8 mouse cellular contexts compared by ENCODE assay signal in the genomic region with DNA sequence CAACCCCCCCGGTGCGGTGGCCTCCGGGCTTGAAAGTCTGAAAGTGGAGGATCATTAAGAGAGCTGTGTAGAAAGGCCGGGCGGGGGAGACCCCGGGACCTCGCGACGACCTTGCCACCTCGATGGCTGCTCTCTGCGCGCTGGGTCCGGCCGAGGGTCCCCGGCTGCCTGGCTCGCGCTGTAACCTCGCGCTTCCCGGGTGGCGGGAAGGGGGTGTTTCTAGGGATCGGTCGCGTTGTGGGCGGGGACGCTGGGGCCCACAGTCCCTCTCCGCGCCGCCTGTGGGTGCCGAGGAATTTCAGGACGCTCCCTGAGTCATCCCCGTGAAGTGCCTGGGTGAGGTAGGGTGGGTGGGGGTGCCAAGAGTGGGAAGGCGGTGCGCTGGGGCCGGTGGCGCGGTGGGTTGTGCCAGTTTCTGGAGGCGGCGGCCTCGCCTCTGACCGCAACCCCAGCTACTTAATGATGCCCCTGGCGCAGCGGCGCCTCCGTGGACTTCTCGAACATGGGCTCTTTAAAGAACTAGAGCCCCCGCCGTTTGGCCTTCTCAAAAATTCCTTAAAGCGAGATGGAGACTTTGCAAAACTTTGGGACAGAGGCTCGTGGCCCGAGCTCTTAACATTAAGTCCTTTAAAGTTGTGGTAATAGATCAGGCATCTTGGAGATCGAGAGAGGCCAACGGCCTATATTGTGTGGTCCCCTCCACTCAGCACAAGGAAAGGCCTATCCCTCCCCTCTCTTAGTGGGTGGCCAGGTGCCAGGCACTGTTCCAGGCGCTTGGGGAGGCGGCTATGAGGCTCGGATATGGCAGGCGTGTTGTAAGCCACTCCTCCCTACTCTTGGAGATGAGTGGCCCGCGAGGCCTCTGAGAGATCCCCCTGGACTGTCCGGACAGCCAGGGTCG. TPM values are rescaled to one million over a fixed set of nuclear protein-coding genes. Genes with fewer than 3 reads are reported as not detected.
DNase-seq lines count a peak whose midpoint lies in the region; ATAC-seq and TF ChIP-seq lines count a peak whose summit lies in the region.

No protein-coding gene starts in this region.

- H3K9me3 ChIP-seq in intestine, embryonic 16.5 days (ENCODE audit: control insufficient read depth, low read length): no peaks in the 10 kb centered on the region
- H3K9me3 ChIP-seq in lung, embryonic 16.5 days (ENCODE audit: control insufficient read depth, low read length): no peaks in the 10 kb centered on the region

- H3K36me3 ChIP-seq in intestine, embryonic 16.5 days (ENCODE audit: control insufficient read depth, insufficient read depth, low read length): no peaks in the 10 kb centered on the region
- no peaks in the 10 kb centered on the region for H3K36me3 ChIP-seq in lung, embryonic 16.5 days (ENCODE audit: control insufficient read depth, insufficient read depth, low read length)
- no peaks in the 10 kb centered on the region for H3K36me3 ChIP-seq in small intestine, adult 2 months (ENCODE audit: control insufficient read depth, insufficient read depth, low read length)

- H3K4me3 ChIP-seq in intestine, embryonic 16.5 days (ENCODE audit: low read length): peak overlapping the region; percentile 68
- peak overlapping the region; percentile 66 for H3K4me3 ChIP-seq in lung, embryonic 16.5 days (ENCODE audit: low read length)
- H3K4me3 ChIP-seq in small intestine, adult 2 months (ENCODE audit: low read depth, low read length): peak overlapping the region; percentile 84

- peak; percentile 65 for DNase-seq in adrenal gland, adult 2 months
- DNase-seq in adrenal gland, adult 8-10 months: no peak
- peak; percentile 58 for DNase-seq in thymus, postnatal 25 days
- DNase-seq in thymus, postnatal 0 days (ENCODE audit: low spot score): no peak
- DNase-seq in fibroblast of lung, adult 2 months (ENCODE audit: low read depth): peak; percentile 49

- no peak for TF ChIP-seq CTCF in small intestine, adult 2 months (IDR thresholded peaks at IDR 0.05; ENCODE audit: extremely low read depth, insufficient read length, insufficient replicate concordance, low read depth, low read length)

- peak; percentile 34 for ATAC-seq in intestine, embryonic 16.5 days
- peak; percentile 45 for ATAC-seq in lung, embryonic 16.5 days (ENCODE audit: low read depth)

- peak overlapping the region; percentile 94 for H3K27ac ChIP-seq in intestine, embryonic 16.5 days (ENCODE audit: low read length)
- peak overlapping the region; percentile 96 for H3K27ac ChIP-seq in lung, embryonic 16.5 days (ENCODE audit: low read length)
- peak overlapping the region; percentile 73 for H3K27ac ChIP-seq in small intestine, adult 2 months (ENCODE audit: insufficient read depth, low read depth, low read length)

- H3K9ac ChIP-seq in intestine, embryonic 16.5 days (ENCODE audit: low read depth, low read length): peak overlapping the region; percentile 70
- H3K9ac ChIP-seq in lung, embryonic 16.5 days (ENCODE audit: low read length): peak overlapping the region; percentile 71

- H3K4me1 ChIP-seq in intestine, embryonic 16.5 days (ENCODE audit: control insufficient read depth, insufficient read depth, low read length): peaks cover 82% of the 10 kb centered on the region
- peaks cover 81% of the 10 kb centered on the region for H3K4me1 ChIP-seq in lung, embryonic 16.5 days (replicated peaks; ENCODE audit: control insufficient read depth, insufficient read depth, low read length)
- H3K4me1 ChIP-seq in small intestine, adult 2 months (ENCODE audit: control insufficient read depth, insufficient read depth, insufficient read length, low read length): peaks cover 32% of the 10 kb centered on the region

- H3K27me3 ChIP-seq in intestine, embryonic 16.5 days (replicated peaks; ENCODE audit: control insufficient read depth, insufficient read depth, low read length): no peaks in the 10 kb centered on the region
- H3K27me3 ChIP-seq in lung, embryonic 16.5 days (ENCODE audit: control insufficient read depth, insufficient read depth, low read depth, low read length): no peaks in the 10 kb centered on the region; the same call in 1 of the 2 replicates
- no peaks in the 10 kb centered on the region for H3K27me3 ChIP-seq in small intestine, adult 2 months (ENCODE audit: control insufficient read depth, insufficient read depth, low read length)

- WGBS in intestine, embryonic 16.5 days: under 1% methylated on average over 59 of the region's 61 CpGs
- under 1% methylated on average over 60 of the region's 61 CpGs for WGBS in lung, embryonic 16.5 days
- WGBS in small intestine, adult 2 months: under 1% methylated on average over 61 of the region's 61 CpGs

- peak overlapping the region; percentile 99 for H3K4me2 ChIP-seq in intestine, embryonic 16.5 days (ENCODE audit: low read depth, low read length)
- peak overlapping the region; percentile 99 for H3K4me2 ChIP-seq in lung, embryonic 16.5 days (ENCODE audit: low read depth, low read length)

- TF ChIP-seq POLR2A in small intestine, adult 2 months (IDR thresholded peaks at IDR 0.05; ENCODE audit: low read depth, low read length): no peak

RNA-seq across cellular contexts. Expression of a gene that starts 52.5 kb away (rescaled TPM):
- total RNA-seq in adrenal gland, adult 2 months (2021): 1 to 10 TPM; 3.8 to 5.7 TPM
- 7.8 and 8.7 TPM in 2 replicates for polyA plus RNA-seq in adrenal gland, adult 2 months (2012; rRNA removed)
- total RNA-seq in adrenal gland, adult 8-10 months (2022): 1 to 10 TPM; 5.2 to 10.0 (median 6.5) TPM
- 60.0 and 77.9 TPM in 2 replicates for polyA plus RNA-seq in thymus, postnatal 0 days (2015; fragmentation: Nextera tagmentation; extraction: Ambion mirVana)
- 75.1 and 87.5 TPM in 2 replicates for polyA plus RNA-seq in intestine, embryonic 16.5 days (2015; fragmentation: Nextera tagmentation; extraction: Ambion mirVana)
- 90.8 and 99.5 TPM in 2 replicates for polyA plus RNA-seq in lung, embryonic 16.5 days (2015; fragmentation: Nextera tagmentation; extraction: Ambion mirVana)
- 12.6 and 22.5 TPM in 2 replicates for polyA plus RNA-seq in small intestine, adult 2 months (2012; rRNA removed)

Comparison
In these comparisons a context has a peak if more than half of its experiments do, and no peak if none do; other contexts are left out.
1. DNase-seq: peak in adrenal gland, adult 2 months (single experiment), thymus, postnatal 25 days (single experiment) and fibroblast of lung, adult 2 months (single experiment); none in adrenal gland, adult 8-10 months (single experiment) and thymus, postnatal 0 days (single experiment).
2. Peak in every context shown above with its lines, with median percentiles within 50 percentile points of each other: H3K27ac ChIP-seq and H3K4me3 ChIP-seq.